Mouse (Mus musculus): ENCODE results near the gene Dmbx1. TPM values are rescaled to one million over a fixed set of nuclear protein-coding genes. Genes with fewer than 3 reads are reported as not detected.

Dmbx1 gene
- total RNA-seq, 1 experiment = 0.18 TPM

DNA sequence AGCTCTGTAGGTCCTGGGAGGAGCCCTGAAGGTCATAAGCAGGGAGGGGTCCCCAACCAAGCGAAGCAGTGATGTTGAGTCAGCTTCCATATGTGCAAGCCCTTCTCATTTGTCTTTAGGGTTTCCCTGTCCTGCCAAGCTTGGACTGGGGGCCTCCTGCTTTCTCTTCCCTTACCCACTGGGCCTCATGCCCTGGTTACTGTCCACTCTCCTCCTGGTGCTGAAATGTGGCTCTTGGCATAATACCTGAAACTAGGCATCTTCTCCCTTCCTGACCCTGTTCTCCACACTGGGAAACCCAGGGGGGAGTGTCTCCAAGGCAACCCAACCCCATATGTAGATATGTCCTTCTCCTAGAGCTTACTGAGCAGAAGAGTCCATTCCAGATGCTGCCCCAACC is 52.9 kb downstream of the Dmbx1 start:
- Histone ChIP-seq H3K27ac (ENCODE audit: insufficient read depth, low read depth, low read length, poor library complexity, severe bottlenecking) (no peak overlapping the region), H3K36me3 (ENCODE audit: control insufficient read depth, insufficient read depth, low read length, poor library complexity, severe bottlenecking) (no peaks in the 10 kb centered on the region), H3K9ac (ENCODE audit: insufficient read depth, low read depth, low read length, poor library complexity, severe bottlenecking) (no peak overlapping the region), H3K4me3 (ENCODE audit: insufficient read depth in 1 of 2, low read depth in 1 of 2, low read length in 2 of 2, poor library complexity in 1 of 2, severe bottlenecking in 1 of 2) (no peak overlapping the region), H3K9me3 (ENCODE audit: control insufficient read depth, insufficient read depth, low read depth, low read length) (no peaks in the 10 kb centered on the region), H3K4me1 (ENCODE audit: control insufficient read depth in 2 of 2, insufficient read depth in 2 of 2, low read length in 2 of 2, poor library complexity in 1 of 2) (peaks cover 0 to 1% of the 10 kb centered on the region in 2 experiments; a peak in 1 of 4 replicates)
- DNase-seq (ENCODE audit: low read depth, low spot score) = no peak
- in situ Hi-C loops (cut with MboI; ENCODE audit: low sequenced_read_pairs in 2 of 2, unreplicated experiment in 2 of 2) = no loop called here
- TF ChIP-seq CHD2 (IDR thresholded peaks at IDR 0.05; ENCODE audit: low read depth, low read length) (no peak), MAFK (IDR thresholded peaks at IDR 0.05; ENCODE audit: insufficient read depth, low read depth, low read length) (no peak), ZNF384 (IDR thresholded peaks at IDR 0.05; ENCODE audit: low read depth, low read length) (no peak)

DNA sequence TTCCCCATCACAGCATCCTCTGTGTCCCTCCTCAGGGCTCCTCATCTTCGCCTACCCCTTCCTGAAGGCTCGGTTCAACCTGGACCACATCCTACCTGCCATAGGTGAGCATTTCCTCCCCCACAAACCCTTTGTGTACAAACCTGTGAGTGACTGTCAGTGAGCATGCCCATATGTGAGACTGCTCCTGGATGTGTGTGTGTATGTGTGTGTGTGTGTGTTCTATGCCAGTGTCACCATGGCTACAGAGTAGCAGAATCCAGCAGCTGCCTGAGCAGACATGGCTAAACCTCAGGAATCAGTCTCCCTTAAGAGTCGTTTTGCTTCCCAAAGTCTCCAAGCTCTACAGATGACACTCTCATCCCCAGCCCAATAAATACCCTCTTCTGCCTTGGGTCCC is 53.9 kb downstream of the Dmbx1 start:
- in situ Hi-C loops (cut with MboI; ENCODE audit: low sequenced_read_pairs in 2 of 2, unreplicated experiment in 2 of 2) = no loop called here
- Histone ChIP-seq H3K36me3 (ENCODE audit: control insufficient read depth, insufficient read depth, low read length, poor library complexity, severe bottlenecking) (no peaks in the 10 kb centered on the region), H3K9me3 (ENCODE audit: control insufficient read depth, insufficient read depth, low read depth, low read length) (no peaks in the 10 kb centered on the region), H3K4me1 (ENCODE audit: control insufficient read depth in 2 of 2, insufficient read depth in 2 of 2, low read length in 2 of 2, poor library complexity in 1 of 2) (peaks cover 0 to 1% of the 10 kb centered on the region in 2 experiments; a peak in 1 of 4 replicates), H3K9ac (ENCODE audit: insufficient read depth, low read depth, low read length, poor library complexity, severe bottlenecking) (no peak overlapping the region), H3K27ac (ENCODE audit: insufficient read depth, low read depth, low read length, poor library complexity, severe bottlenecking) (no peak overlapping the region), H3K4me3 (ENCODE audit: insufficient read depth in 1 of 2, low read depth in 1 of 2, low read length in 2 of 2, poor library complexity in 1 of 2, severe bottlenecking in 1 of 2) (no peak overlapping the region)
- DNase-seq (ENCODE audit: low read depth, low spot score) = no peak
- no peak for TF ChIP-seq ZNF384 (IDR thresholded peaks at IDR 0.05; ENCODE audit: low read depth, low read length)
- no peak for TF ChIP-seq ZC3H11A (IDR thresholded peaks at IDR 0.05; ENCODE audit: borderline replicate concordance, low read depth, low read length)

DNA sequence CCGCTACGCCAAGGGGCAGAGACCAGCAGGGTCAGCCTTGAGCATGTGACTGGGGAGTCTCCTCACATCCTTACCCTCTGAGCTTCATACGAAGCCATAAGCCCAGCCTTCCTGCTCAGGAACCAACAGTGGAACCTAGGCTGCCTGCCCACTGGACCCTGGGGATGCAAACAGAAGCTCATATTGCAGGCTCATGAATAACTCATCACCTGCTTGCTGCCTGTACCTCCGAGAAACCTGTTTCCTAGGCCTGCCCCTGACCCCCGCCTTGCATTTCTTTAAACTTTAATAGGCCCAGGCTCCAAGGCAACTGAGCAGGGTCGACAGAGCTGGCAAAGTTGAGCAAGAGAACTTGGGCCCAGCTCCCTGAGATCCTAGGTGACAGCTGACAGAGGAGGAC is 55.7 kb downstream of the Dmbx1 start, which contains the start of gene Kncn:
Gene Kncn (plus strand): TSS at position 379 of the 400 bp plus-strand sequence.
- Histone ChIP-seq H3K9me3 (ENCODE audit: control insufficient read depth, insufficient read depth, low read depth, low read length) (no peaks in the 10 kb centered on the region), H3K9ac (ENCODE audit: insufficient read depth, low read depth, low read length, poor library complexity, severe bottlenecking) (no peak within 1 kb of the TSS), H3K36me3 (ENCODE audit: control insufficient read depth, insufficient read depth, low read length, poor library complexity, severe bottlenecking) (no peaks in the 10 kb centered on the region), H3K4me1 (ENCODE audit: control insufficient read depth in 2 of 2, insufficient read depth in 2 of 2, low read length in 2 of 2, poor library complexity in 1 of 2) (no peaks in the 10 kb centered on the region), H3K4me3 (ENCODE audit: insufficient read depth in 1 of 2, low read depth in 1 of 2, low read length in 2 of 2, poor library complexity in 1 of 2, severe bottlenecking in 1 of 2) (no peak within 1 kb of the TSS), H3K27ac (ENCODE audit: insufficient read depth, low read depth, low read length, poor library complexity, severe bottlenecking) (no peak within 1 kb of the TSS)
- TF ChIP-seq CHD2 (IDR thresholded peaks at IDR 0.05; ENCODE audit: low read depth, low read length) (no peak), ZNF384 (IDR thresholded peaks at IDR 0.05; ENCODE audit: low read depth, low read length) (no peak), ZC3H11A (IDR thresholded peaks at IDR 0.05; ENCODE audit: borderline replicate concordance, low read depth, low read length) (no peak)
- DNase-seq (ENCODE audit: low read depth, low spot score) = no peak
- in situ Hi-C loops (cut with MboI; ENCODE audit: low sequenced_read_pairs in 2 of 2, unreplicated experiment in 2 of 2) = no loop called here

DNA sequence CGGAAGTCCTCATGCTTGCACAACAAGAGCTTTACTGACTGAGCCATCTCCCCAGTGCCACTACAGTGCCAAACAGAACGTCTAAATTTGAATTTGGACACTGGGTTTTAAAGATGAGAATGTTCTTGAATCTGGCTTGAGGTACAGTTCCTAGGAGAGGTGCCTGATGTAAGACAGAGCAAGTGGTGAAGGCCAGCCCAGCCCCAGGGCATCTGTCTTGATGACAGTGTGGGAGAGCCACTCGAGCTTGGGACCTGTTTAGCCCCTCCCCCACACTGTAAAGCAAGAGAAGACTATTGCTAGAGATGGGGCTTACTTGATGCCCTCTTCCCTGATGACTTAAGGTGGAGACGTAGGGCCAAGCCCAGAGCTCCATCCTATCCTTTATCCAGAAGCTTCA is 57.5 kb downstream of the Dmbx1 start:
- DNase-seq (ENCODE audit: low read depth, low spot score) = no peak
- Histone ChIP-seq H3K9me3 (ENCODE audit: control insufficient read depth, insufficient read depth, low read depth, low read length) (no peaks in the 10 kb centered on the region), H3K27ac (ENCODE audit: insufficient read depth, low read depth, low read length, poor library complexity, severe bottlenecking) (no peak overlapping the region), H3K4me3 (ENCODE audit: insufficient read depth in 1 of 2, low read depth in 1 of 2, low read length in 2 of 2, poor library complexity in 1 of 2, severe bottlenecking in 1 of 2) (no peak overlapping the region), H3K4me1 (ENCODE audit: control insufficient read depth in 2 of 2, insufficient read depth in 2 of 2, low read length in 2 of 2, poor library complexity in 1 of 2) (peaks cover 0 to 6% of the 10 kb centered on the region in 2 experiments; a peak in 2 of 4 replicates), H3K36me3 (ENCODE audit: control insufficient read depth, insufficient read depth, low read length, poor library complexity, severe bottlenecking) (no peaks in the 10 kb centered on the region), H3K9ac (ENCODE audit: insufficient read depth, low read depth, low read length, poor library complexity, severe bottlenecking) (no peak overlapping the region)
- TF ChIP-seq CHD2 (IDR thresholded peaks at IDR 0.05; ENCODE audit: low read depth, low read length) (no peak), MAFK (IDR thresholded peaks at IDR 0.05; ENCODE audit: insufficient read depth, low read depth, low read length) (no peak), ZNF384 (IDR thresholded peaks at IDR 0.05; ENCODE audit: low read depth, low read length) (no peak), HCFC1 (IDR thresholded peaks at IDR 0.05; ENCODE audit: borderline replicate concordance, insufficient read depth, low read length) (no peak), ZC3H11A (IDR thresholded peaks at IDR 0.05; ENCODE audit: borderline replicate concordance, low read depth, low read length) (no peak)
- in situ Hi-C loops (cut with MboI; ENCODE audit: low sequenced_read_pairs in 2 of 2, unreplicated experiment in 2 of 2) = no loop called here

DNA sequence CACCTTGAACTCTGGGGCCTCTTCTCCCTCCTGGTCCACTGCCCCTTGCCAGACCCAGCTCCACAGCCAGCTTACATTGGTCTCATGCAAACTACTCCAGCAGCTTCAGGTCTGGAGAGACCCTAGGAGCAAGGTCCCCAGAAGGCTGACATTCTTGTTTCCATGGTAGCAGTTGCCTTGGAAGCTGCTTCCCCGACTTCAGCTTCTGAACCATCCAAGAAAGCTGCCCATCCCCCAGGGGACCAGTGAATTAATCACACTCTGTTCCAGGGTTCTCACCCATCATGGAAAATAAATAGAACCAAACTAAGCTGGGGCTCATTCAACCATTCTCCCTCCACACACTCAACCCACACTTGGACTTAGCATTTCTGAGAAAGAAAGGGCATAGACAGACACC is 58.5 kb downstream of the Dmbx1 start:
- Histone ChIP-seq H3K9me3 (ENCODE audit: control insufficient read depth, insufficient read depth, low read depth, low read length) (no peaks in the 10 kb centered on the region), H3K36me3 (ENCODE audit: control insufficient read depth, insufficient read depth, low read length, poor library complexity, severe bottlenecking) (no peaks in the 10 kb centered on the region), H3K4me3 (ENCODE audit: insufficient read depth in 1 of 2, low read depth in 1 of 2, low read length in 2 of 2, poor library complexity in 1 of 2, severe bottlenecking in 1 of 2) (no peak overlapping the region), H3K27ac (ENCODE audit: insufficient read depth, low read depth, low read length, poor library complexity, severe bottlenecking) (no peak overlapping the region), H3K4me1 (ENCODE audit: control insufficient read depth in 2 of 2, insufficient read depth in 2 of 2, low read length in 2 of 2, poor library complexity in 1 of 2) (peaks cover 0 to 6% of the 10 kb centered on the region in 2 experiments; a peak in 2 of 4 replicates), H3K9ac (ENCODE audit: insufficient read depth, low read depth, low read length, poor library complexity, severe bottlenecking) (no peak overlapping the region)
- in situ Hi-C loops (cut with MboI; ENCODE audit: low sequenced_read_pairs in 2 of 2, unreplicated experiment in 2 of 2) = no loop called here
- DNase-seq (ENCODE audit: low read depth, low spot score) = no peak
- TF ChIP-seq CHD2 (IDR thresholded peaks at IDR 0.05; ENCODE audit: low read depth, low read length) (no peak), MAFK (IDR thresholded peaks at IDR 0.05; ENCODE audit: insufficient read depth, low read depth, low read length) (no peak), ZC3H11A (IDR thresholded peaks at IDR 0.05; ENCODE audit: borderline replicate concordance, low read depth, low read length) (no peak), ZNF384 (IDR thresholded peaks at IDR 0.05; ENCODE audit: low read depth, low read length) (no peak), HCFC1 (IDR thresholded peaks at IDR 0.05; ENCODE audit: borderline replicate concordance, insufficient read depth, low read length) (no peak)

All from ES-E14 (cell line).